Comparison of ENCODE assay signal across 14 mouse cellular contexts in genomic region chr15:12760747-12761146, GRCm38 (mm10).
"Had no signal": no experiment of that assay in that cellular context is flagged by ENCODE, and none has a peak within 500 bp of the region (broad histone marks: within the 10 kb centered on the region; RNA-seq: fewer than 3 reads in every experiment).

No protein-coding gene starts in this region.

- ATAC-seq: liver, embryonic 12.5 days; midbrain, embryonic 15.5 days had no signal

- H3K36me3 ChIP-seq: limb, embryonic 15.5 days; liver, embryonic 12.5 days; midbrain, embryonic 10.5 days; midbrain, embryonic 15.5 days; neural tube, embryonic 12.5 days had no signal

- H3K9me3 ChIP-seq: limb, embryonic 15.5 days; liver, embryonic 12.5 days; midbrain, embryonic 10.5 days; midbrain, embryonic 15.5 days; neural tube, embryonic 12.5 days had no signal

- H3K4me3 ChIP-seq: left cerebral cortex, adult 2 months; limb, embryonic 15.5 days; liver, embryonic 12.5 days; midbrain, embryonic 10.5 days; midbrain, embryonic 15.5 days; neural tube, embryonic 12.5 days had no signal

- DNase-seq: kidney, postnatal 14 days; lung, embryonic 14.5 days; lung, postnatal 10 days; lung, postnatal 4 days; right cerebral cortex, postnatal 4 days; spleen, adult 18-20 months; thymus, adult 18-20 months; thymus, postnatal 14 days had no signal

- H3K27ac ChIP-seq: left cerebral cortex, adult 2 months; limb, embryonic 15.5 days; liver, embryonic 12.5 days; midbrain, embryonic 10.5 days; midbrain, embryonic 15.5 days; neural tube, embryonic 12.5 days had no signal

- H3K4me1 ChIP-seq: liver, embryonic 12.5 days; midbrain, embryonic 15.5 days had no signal

- H3K9ac ChIP-seq: limb, embryonic 15.5 days; liver, embryonic 12.5 days; lung, embryonic 14.5 days; midbrain, embryonic 15.5 days; neural tube, embryonic 12.5 days had no signal

- H3K27me3 ChIP-seq: limb, embryonic 15.5 days; liver, embryonic 12.5 days; midbrain, embryonic 15.5 days; neural tube, embryonic 12.5 days had no signal

- H3K4me2 ChIP-seq: limb, embryonic 15.5 days; liver, embryonic 12.5 days; lung, embryonic 14.5 days; midbrain, embryonic 15.5 days; neural tube, embryonic 12.5 days had no signal
